ENCODE assay signal across 11 mouse cellular contexts in the genomic region with DNA sequence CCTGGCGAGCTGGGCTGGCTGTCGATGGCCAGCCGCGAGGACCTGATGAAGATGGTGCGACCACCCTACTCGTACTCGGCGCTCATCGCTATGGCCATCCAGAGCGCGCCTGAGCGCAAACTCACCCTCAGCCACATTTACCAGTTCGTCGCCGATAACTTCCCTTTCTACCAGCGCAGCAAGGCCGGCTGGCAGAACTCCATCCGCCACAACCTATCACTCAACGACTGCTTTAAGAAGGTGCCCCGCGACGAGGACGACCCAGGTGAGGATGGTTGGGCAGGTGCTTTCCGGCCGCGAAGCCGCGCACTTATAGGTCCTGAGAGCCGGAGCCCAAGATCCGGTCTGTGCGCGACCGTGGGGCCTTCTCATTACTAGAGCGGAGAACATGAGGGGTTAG. TPM values are rescaled to one million over a fixed set of nuclear protein-coding genes. Genes with fewer than 3 reads are reported as not detected.
DNase-seq lines count a peak whose midpoint lies in the region; ATAC-seq lines count a peak whose summit lies in the region.
"Had no signal": no experiment of that assay in that cellular context is flagged by ENCODE, and none has a peak within 500 bp of the region (broad histone marks: within the 10 kb centered on the region; RNA-seq: fewer than 3 reads in every experiment).

No protein-coding gene starts in this region.

- H3K9me3 ChIP-seq in heart, embryonic 11.5 days (replicated peaks; ENCODE audit: control insufficient read depth, low read length), result no peaks in the 10 kb centered on the region
- H3K9me3 ChIP-seq in neural tube, embryonic 14.5 days (ENCODE audit: control insufficient read depth, low read length), result no peaks in the 10 kb centered on the region

- H3K27me3 ChIP-seq in heart, embryonic 11.5 days (ENCODE audit: control insufficient read depth, insufficient read depth, low read length), result peaks cover 73% of the 10 kb centered on the region
- peaks cover 39% of the 10 kb centered on the region for H3K27me3 ChIP-seq in neural tube, embryonic 14.5 days (ENCODE audit: control insufficient read depth, insufficient read depth, low read length)

- ATAC-seq in heart, embryonic 11.5 days (replicated peaks; ENCODE audit: insufficient number of reproducible peaks, low FRiP score, low TSS enrichment), result no peak
- ATAC-seq in neural tube, embryonic 14.5 days (ENCODE audit: low read depth), result peak; percentile 36; the same call in 1 of the 2 replicates
- ATAC-seq: Patski had no signal

- intact Hi-C loops in heart, postnatal 25 days (cut with DNase I), result no loop called here

- peaks cover 3% of the 10 kb centered on the region; the same call in 1 of the 2 replicates for H3K4me1 ChIP-seq in heart, embryonic 11.5 days (ENCODE audit: control insufficient read depth, insufficient read depth, low read length)
- H3K4me1 ChIP-seq in neural tube, embryonic 14.5 days (ENCODE audit: control insufficient read depth, insufficient read depth, low read length), result peaks cover 11% of the 10 kb centered on the region

- 1% methylated on average over 34 of the region's 34 CpGs for WGBS in heart, embryonic 11.5 days (ENCODE audit: insufficient replicate concordance)
- under 1% methylated on average over 34 of the region's 34 CpGs for WGBS in neural tube, embryonic 14.5 days

- peak overlapping the region; percentile 54 for H3K4me3 ChIP-seq in heart, embryonic 11.5 days (ENCODE audit: low read depth, low read length)
- H3K4me3 ChIP-seq in neural tube, embryonic 14.5 days (ENCODE audit: low read depth, low read length), result peak overlapping the region; percentile 34

- H3K27ac ChIP-seq in heart, embryonic 11.5 days (ENCODE audit: low read depth, low read length), result no peak overlapping the region
- H3K27ac ChIP-seq in neural tube, embryonic 14.5 days (ENCODE audit: low read depth, low read length), result no peak overlapping the region

- no peaks in the 10 kb centered on the region for H3K36me3 ChIP-seq in heart, embryonic 11.5 days (ENCODE audit: control insufficient read depth, insufficient read depth, low read length)
- H3K36me3 ChIP-seq in neural tube, embryonic 14.5 days (ENCODE audit: control insufficient read depth, insufficient read depth, low read length), result no peaks in the 10 kb centered on the region

- H3K4me2 ChIP-seq in heart, embryonic 11.5 days, result peak overlapping the region; percentile 93
- peak overlapping the region; percentile 81 for H3K4me2 ChIP-seq in neural tube, embryonic 14.5 days (ENCODE audit: low read depth, low read length)

- DNase-seq in heart, postnatal 25 days (ENCODE audit: low spot score), result no peak
- peak; percentile 7 for DNase-seq in right cerebral cortex, postnatal 25 days
- DNase-seq in right cerebral cortex, adult 18-20 months, result no peak
- peak; percentile 14 for DNase-seq in induced T-regulatory cell, adult 2 months (ENCODE audit: low read depth)
- no peak for DNase-seq in ovary, postnatal 10 days (ENCODE audit: low spot score)
- no peak for DNase-seq in T-cell, adult 2 months (ENCODE audit: low spot score)

- H3K9ac ChIP-seq in heart, embryonic 11.5 days (ENCODE audit: low read depth, low read length), result 0 out of 2 replicates have a peak overlapping the region, but pooled peaks have one; percentile 28
- peak overlapping the region; percentile 34; the same call in 1 of the 2 replicates for H3K9ac ChIP-seq in neural tube, embryonic 14.5 days (replicated peaks; ENCODE audit: low read depth, low read length)

RNA-seq across cellular contexts. Expression of gene Foxi3, which starts 0.6 kb away (rescaled TPM):
- not detected in 2 replicates for polyA plus RNA-seq in heart, embryonic 11.5 days (2014; fragmentation: Nextera tagmentation; extraction: Ambion mirVana)
- not detected for total RNA-seq in heart, postnatal 25 days (2021)
- polyA plus RNA-seq in neural tube, embryonic 14.5 days (2014; fragmentation: Nextera tagmentation; extraction: Ambion mirVana), result not detected in 2 replicates
- polyA plus RNA-seq: gonadal fat pad, adult 2 months; Patski; spleen, adult 2 months had no signal

RNA-seq across cellular contexts. Expression of gene Tex37, which starts 38.2 kb away (rescaled TPM):
- polyA plus RNA-seq in heart, embryonic 11.5 days (2014; fragmentation: Nextera tagmentation; extraction: Ambion mirVana), result not detected in 2 replicates
- not detected for total RNA-seq in heart, postnatal 25 days (2021)
- polyA plus RNA-seq in neural tube, embryonic 14.5 days (2014; fragmentation: Nextera tagmentation; extraction: Ambion mirVana), result not detected in 2 replicates
- polyA plus RNA-seq: Patski; spleen, adult 2 months had no signal

Comparison
In these comparisons a context has a peak if more than half of its experiments do, and no peak if none do; other contexts are left out.
1. DNase-seq: peak in right cerebral cortex, postnatal 25 days (single experiment) and induced T-regulatory cell, adult 2 months (single experiment); none in heart, postnatal 25 days (single experiment), right cerebral cortex, adult 18-20 months (single experiment), ovary, postnatal 10 days (single experiment) and T-cell, adult 2 months (single experiment).